Mouse (Mus musculus) lung, embryonic 15.5 days (tissue): ENCODE measurements around the gene Herc6. TPM values are rescaled to one million over a fixed set of nuclear protein-coding genes. Genes with fewer than 3 reads are reported as not detected.
A peak's percentile ranks its signal among the peaks of the same experiment; 100 is the strongest.

Experiments
- ATAC-seq: fragments of 200-750 bp; cut with Nextera tagmentation; 2 replicates; pipeline ENCODE4 v1.8.0; 2017; ENCODE audit warnings: moderate number of reproducible peaks, borderline replicate concordance; ENCODE audit not compliant: low FRiP score, low TSS enrichment; ENCODE audit errors: extremely low read depth
- H3K27ac ChIP-seq: fragments of 300-500 bp; sonication (generic); 2 replicates; pipeline ENCODE4 v1.5.1; 2015; ENCODE audit warnings: moderate library complexity, mild to moderate bottlenecking, inconsistent platforms
- H3K27me3 ChIP-seq: fragments of 300-500 bp; sonication (generic); 2 replicates; pipeline ENCODE4 v1.6.1; 2015; ENCODE audit warnings: inconsistent platforms
- H3K36me3 ChIP-seq: fragments of 300-500 bp; sonication (generic); 2 replicates; pipeline ENCODE4 v1.6.1; 2015; ENCODE audit warnings: inconsistent platforms
- H3K4me1 ChIP-seq: fragments of 300-500 bp; sonication (generic); 2 replicates; pipeline ENCODE4 v1.6.1; 2015; ENCODE audit warnings: inconsistent platforms
- H3K4me2 ChIP-seq: fragments of 300-500 bp; sonication (generic); 2 replicates; pipeline ENCODE4 v1.6.1; 2015; ENCODE audit warnings: inconsistent platforms, mild to moderate bottlenecking, moderate library complexity
- H3K4me3 ChIP-seq: fragments of 300-500 bp; sonication (generic); 2 replicates; pipeline ENCODE4 v1.5.1; 2015; ENCODE audit warnings: mild to moderate bottlenecking, inconsistent platforms
- H3K9ac ChIP-seq: fragments of 300-500 bp; sonication (generic); 2 replicates; pipeline ENCODE4 v1.6.1; 2015; ENCODE audit warnings: inconsistent platforms
- H3K9me3 ChIP-seq: fragments of 300-500 bp; sonication (generic); 2 replicates; pipeline ENCODE4 v1.6.1; 2016; ENCODE audit warnings: inconsistent platforms
- WGBS: fragments of 180-500 bp; shearing (Covaris S2); methylation state at CpG from one replicate; pipeline ENCODE4 v1.1.7; 2015; 5-methylcytosine and 5-hydroxymethylcytosine counted together
- polyA plus RNA-seq: library from polyadenylated mRNA; unstranded; fragments of >200 nt; fragmentation: Nextera tagmentation; extraction: Ambion mirVana; gene quantifications from 2 replicates; pipeline ENCODE4 v1.2.1, GENCODE M21; 2015

Gene Herc6
- polyA plus RNA-seq, 1 experiment from 2014 or later, result 3.7 TPM

- Histone ChIP-seq H3K27me3 (no peaks in the 10 kb centered on the region), H3K4me2 (no peak overlapping the region), H3K4me1 (no peaks in the 10 kb centered on the region), H3K27ac (no peak overlapping the region), H3K36me3 (no peaks in the 10 kb centered on the region), H3K9ac (no peak overlapping the region), H3K4me3 (no peak overlapping the region), H3K9me3 (no peaks in the 10 kb centered on the region)
- ATAC-seq, result no peak
- WGBS, result 91% methylated on average over 7 of the region's 7 CpGs
Measured at GRCm38 (mm10) chr6:57605546-57606307, 24.9 kb downstream of the Herc6 start.

GRCm38 (mm10) chr6:57607999-57608398, 27.2 kb downstream of the Herc6 start:
- WGBS, result 77% methylated on average over 2 of the region's 2 CpGs
- no peak overlapping the region for H3K27ac ChIP-seq
- no peak for ATAC-seq

GRCm38 (mm10) chr6:57609631-57610030, 28.8 kb downstream of the Herc6 start:
- Histone ChIP-seq H3K27ac (no peak overlapping the region), H3K4me1 (no peaks in the 10 kb centered on the region), H3K27me3 (no peaks in the 10 kb centered on the region), H3K9me3 (no peaks in the 10 kb centered on the region), H3K4me2 (no peak overlapping the region), H3K9ac (no peak overlapping the region), H3K4me3 (no peak overlapping the region), H3K36me3 (no peaks in the 10 kb centered on the region)
- ATAC-seq, result no peak
- 43% methylated on average over 2 of the region's 2 CpGs for WGBS

More at GRCm38 (mm10) chr6:57607999-57608398, 27.2 kb downstream of the Herc6 start:
- Histone ChIP-seq H3K36me3 (no peaks in the 10 kb centered on the region), H3K4me1 (no peaks in the 10 kb centered on the region), H3K9me3 (no peaks in the 10 kb centered on the region), H3K9ac (no peak overlapping the region), H3K27me3 (no peaks in the 10 kb centered on the region), H3K4me3 (no peak overlapping the region), H3K4me2 (no peak overlapping the region)

GRCm38 (mm10) chr6:57615788-57616187, 35.0 kb downstream of the Herc6 start:
- Histone ChIP-seq H3K4me3 (no peak overlapping the region), H3K4me1 (no peaks in the 10 kb centered on the region), H3K36me3 (no peaks in the 10 kb centered on the region), H3K9ac (no peak overlapping the region), H3K4me2 (no peak overlapping the region), H3K27ac (no peak overlapping the region), H3K27me3 (no peaks in the 10 kb centered on the region), H3K9me3 (no peaks in the 10 kb centered on the region)
- ATAC-seq, result no peak
- 78% methylated on average over 2 of the region's 2 CpGs for WGBS

GRCm38 (mm10) chr6:57639531-57639930, 58.7 kb downstream of the Herc6 start:
- Histone ChIP-seq H3K36me3 (no peaks in the 10 kb centered on the region), H3K4me1 (no peaks in the 10 kb centered on the region), H3K9me3 (no peaks in the 10 kb centered on the region), H3K4me3 (no peak overlapping the region), H3K27ac (no peak overlapping the region), H3K27me3 (no peaks in the 10 kb centered on the region), H3K4me2 (no peak overlapping the region), H3K9ac (no peak overlapping the region)
- 69% methylated on average over 1 of the region's 1 CpGs for WGBS
- ATAC-seq, result no peak

- no peak overlapping the region for H3K4me3 ChIP-seq
Measured at GRCm38 (mm10) chr6:57641789-57642188, 61.0 kb downstream of the Herc6 start.

GRCm38 (mm10) chr6:57647256-57647655, 66.5 kb downstream of the Herc6 start:
- no peak overlapping the region for H3K27ac ChIP-seq
- H3K4me1 ChIP-seq, result no peaks in the 10 kb centered on the region
- ATAC-seq, result no peak
- no peak overlapping the region for H3K4me2 ChIP-seq
- no peaks in the 10 kb centered on the region for H3K36me3 ChIP-seq
- WGBS, result 57% methylated on average over 1 of the region's 1 CpGs
- no peaks in the 10 kb centered on the region for H3K9me3 ChIP-seq
- no peaks in the 10 kb centered on the region for H3K27me3 ChIP-seq
- H3K9ac ChIP-seq, result no peak overlapping the region
- H3K4me3 ChIP-seq, result no peak overlapping the region

More at GRCm38 (mm10) chr6:57641789-57642188, 61.0 kb downstream of the Herc6 start:
- peak; percentile 87 for ATAC-seq
- Histone ChIP-seq H3K9me3 (no peaks in the 10 kb centered on the region), H3K27ac (no peak overlapping the region), H3K4me2 (no peak overlapping the region), H3K9ac (no peak overlapping the region), H3K36me3 (no peaks in the 10 kb centered on the region), H3K27me3 (no peaks in the 10 kb centered on the region), H3K4me1 (no peaks in the 10 kb centered on the region)
- WGBS, result 9% methylated on average over 4 of the region's 4 CpGs

GRCm38 (mm10) chr6:57661295-57661694, 80.5 kb downstream of the Herc6 start:
- H3K36me3 ChIP-seq, result no peaks in the 10 kb centered on the region
- H3K4me2 ChIP-seq, result no peak overlapping the region
- H3K9ac ChIP-seq, result no peak overlapping the region
- 54% methylated on average over 4 of the region's 4 CpGs for WGBS
- no peak overlapping the region for H3K27ac ChIP-seq
- no peak for ATAC-seq
- H3K9me3 ChIP-seq, result no peaks in the 10 kb centered on the region
- no peaks in the 10 kb centered on the region for H3K27me3 ChIP-seq
- H3K4me1 ChIP-seq, result no peaks in the 10 kb centered on the region
- no peak overlapping the region for H3K4me3 ChIP-seq

GRCm38 (mm10) chr6:57684156-57684555, 103.4 kb downstream of the Herc6 start:
- whole genome bisulfite sequencing, result 90% methylated on average over 1 of the region's 1 CpGs
- H3K4me3 ChIP-seq, result no peak overlapping the region
- H3K36me3 ChIP-seq, result peaks cover 15% of the 10 kb centered on the region
- H3K4me2 ChIP-seq, result no peak overlapping the region
- no peaks in the 10 kb centered on the region for H3K27me3 ChIP-seq
- no peaks in the 10 kb centered on the region for H3K9me3 ChIP-seq
- H3K9ac ChIP-seq, result no peak overlapping the region
- no peaks in the 10 kb centered on the region for H3K4me1 ChIP-seq
- H3K27ac ChIP-seq, result no peak overlapping the region
- ATAC-seq, result no peak

GRCm38 (mm10) chr6:57691467-57692261, 110.9 kb downstream of the Herc6 start, which contains the start of gene Pyurf:
TSS of gene Pyurf (minus strand) at chr6:57692078.
- Histone ChIP-seq H3K36me3 (peaks cover 16% of the 10 kb centered on the region), H3K4me3 (peak within 1 kb of the TSS; percentile 91), H3K9ac (peak within 1 kb of the TSS; percentile 73), H3K27me3 (no peaks in the 10 kb centered on the region), H3K4me2 (peak within 1 kb of the TSS; percentile 91), H3K4me1 (peaks cover 7% of the 10 kb centered on the region), H3K27ac (peak within 1 kb of the TSS; percentile 97), H3K9me3 (no peaks in the 10 kb centered on the region)
- ATAC-seq, result peak; percentile 99
- WGBS, result under 1% methylated on average over 52 of the region's 52 CpGs

- no peak overlapping the region for H3K9ac ChIP-seq
- H3K36me3 ChIP-seq, result peaks cover 9% of the 10 kb centered on the region; the same call in 1 of the 2 replicates
- H3K27me3 ChIP-seq, result no peaks in the 10 kb centered on the region
- H3K4me2 ChIP-seq, result no peak overlapping the region
- no peaks in the 10 kb centered on the region for H3K9me3 ChIP-seq
- 71% methylated on average over 3 of the region's 3 CpGs for WGBS
- H3K4me3 ChIP-seq, result no peak overlapping the region
- no peak overlapping the region for H3K27ac ChIP-seq
- no peak for ATAC-seq
- H3K4me1 ChIP-seq, result peaks cover 7% of the 10 kb centered on the region
Measured at GRCm38 (mm10) chr6:57693116-57693515, 112.3 kb downstream of the Herc6 start.

GRCm38 (mm10) chr6:57701686-57702085, 120.9 kb downstream of the Herc6 start:
- H3K9ac ChIP-seq, result no peak overlapping the region

More at GRCm38 (mm10) chr6:57701686-57702085, 120.9 kb downstream of the Herc6 start:
- H3K4me1 ChIP-seq, result no peaks in the 10 kb centered on the region
- ATAC-seq, result no peak
- WGBS, result 67% methylated on average over 4 of the region's 4 CpGs
- no peak overlapping the region; the same call in 1 of the 2 replicates for H3K4me3 ChIP-seq
- no peaks in the 10 kb centered on the region for H3K27me3 ChIP-seq
- H3K4me2 ChIP-seq, result peak overlapping the region; percentile 71
- H3K36me3 ChIP-seq, result no peaks in the 10 kb centered on the region
- H3K9me3 ChIP-seq, result no peaks in the 10 kb centered on the region
- H3K27ac ChIP-seq, result no peak overlapping the region
